Mouse (Mus musculus) liver, adult 2 months (tissue): ENCODE results near the gene Tmbim1.

Source experiments
- CTCF ChIP-seq: fragments of 200-500 bp; IDR thresholded peaks from 2 replicates; pipeline ENCODE4 v1.5.1; 2011; ENCODE audit warnings: low read depth, low read length, control low read depth
- POLR2A ChIP-seq: fragments of 200-500 bp; IDR thresholded peaks from 2 replicates; pipeline ENCODE4 v1.6.1; 2011; ENCODE audit warnings: low read length, control low read depth; ENCODE audit not compliant: insufficient read depth; ENCODE audit errors: extremely low read depth

GRCm38 (mm10) chr1:74335033-74335432 is 29.6 kb upstream of the Tmbim1 start:
- no peak for TF ChIP-seq CTCF
- no peak for TF ChIP-seq POLR2A
